Mouse (Mus musculus): ENCODE results near the gene Sdk1.

- no peak for TF ChIP-seq GATA1 (IDR thresholded peaks at IDR 0.05; ENCODE audit: borderline replicate concordance, low read length)
- no peak for TF ChIP-seq FLI1 (IDR thresholded peaks at IDR 0.05; ENCODE audit: low read length)
These were observed 40.5 kb downstream of the Sdk1 start for GRCm38 (mm10) chr5:141281751-141282150.

All from megakaryocyte, embryonic 14.5 days (primary cell).